Mouse (Mus musculus) adrenal gland, postnatal 36 days (tissue): ENCODE measurements at regions not wholly inside any gene's neighbourhood (a gene's known extent, or its start where the extent isn't known, plus 50 kb on each side); places are given as distances from the start of the nearest gene placed in this dataset.

Experiments
- DNase-seq, 2 experiments: peaks; one replicate each; pipeline ENCODE4 v3.0.0; 2021; ENCODE audit warnings: mixed read lengths in 1 of 2

DNA sequence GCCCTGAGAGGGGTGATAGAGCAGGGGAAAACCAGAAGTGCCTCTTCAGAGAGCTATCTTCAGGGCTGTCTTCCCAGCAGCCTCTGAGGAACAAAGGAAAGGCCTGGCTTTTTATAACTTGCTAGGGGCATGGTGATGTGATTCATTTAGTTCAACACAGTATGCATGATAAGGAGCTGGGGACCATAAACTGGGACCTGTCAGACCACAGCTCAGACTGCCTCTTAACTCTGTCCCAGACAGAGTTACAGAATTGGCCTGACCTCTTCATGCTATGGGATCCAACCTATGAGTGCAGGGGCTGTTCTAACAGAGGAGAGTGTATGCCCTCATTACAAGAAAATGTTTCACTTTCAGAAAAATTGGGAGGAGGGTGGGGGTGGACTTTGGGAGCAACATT is 59.3 kb upstream of the Il12b start:
- DNase-seq: no peak

DNA sequence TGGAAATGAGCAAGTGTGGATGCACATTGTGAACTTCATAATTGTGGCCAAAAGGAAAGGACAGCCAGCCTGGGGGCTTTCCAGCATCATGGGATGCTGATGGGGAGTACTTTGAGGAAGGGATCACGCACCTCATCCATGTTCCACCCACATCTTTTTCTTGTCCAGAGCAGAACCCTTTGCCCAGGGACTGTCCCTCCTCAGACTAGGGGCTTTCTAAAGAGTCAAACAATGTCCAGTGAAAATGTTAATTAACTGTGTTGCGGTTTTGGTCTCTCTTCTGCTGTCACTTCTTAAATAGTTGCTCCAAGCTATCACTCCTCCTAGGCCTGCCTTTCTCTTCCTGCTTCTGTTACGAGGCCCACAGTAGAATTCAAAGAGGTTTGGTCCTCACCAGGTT is 51.6 kb upstream of the Il12b start:
- no peak for DNase-seq

DNA sequence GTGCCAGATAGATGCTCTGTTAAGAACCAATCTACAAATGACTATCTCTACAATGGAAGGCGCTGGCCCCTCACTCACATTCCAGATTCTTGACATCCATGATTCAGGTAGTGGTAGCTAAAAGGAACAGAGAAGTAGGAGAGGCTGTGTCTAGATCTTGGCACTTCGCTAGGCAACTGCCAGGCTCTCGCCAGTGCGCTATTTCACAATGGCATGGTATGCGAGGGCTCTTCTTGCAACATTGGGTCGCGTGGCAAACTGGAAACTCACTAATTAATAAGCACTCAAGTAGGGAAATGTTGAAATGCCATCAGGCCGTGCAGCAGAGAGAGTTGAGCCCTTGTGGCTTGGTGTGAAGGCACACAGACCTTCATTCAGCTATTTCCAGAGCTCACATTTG is 50.3 kb upstream of the Il12b start:
- DNase-seq: no peak
